Mouse (Mus musculus) adrenal gland, postnatal 36 days (tissue): ENCODE results near the gene Pcsk1n. TPM values are rescaled to one million over a fixed set of nuclear protein-coding genes. Genes with fewer than 3 reads are reported as not detected.
"Not testable (repeated sequence)": the region's sequence is repeated elsewhere in the genome, so short reads cannot be mapped to it uniquely, and the experiment has no call there.

ENCODE experiments used
- DNase-seq, 2 experiments: peaks; one replicate each; pipeline ENCODE4 v3.0.0; 2021; ENCODE audit warnings: mixed read lengths in 1 of 2
- long read RNA-seq, 2 experiments: library from polyadenylated mRNA; stranded (forward); transcript quantifications; one replicate each; pipeline ENCODE4 v2.0.0; 2021; ENCODE audit warnings: borderline sequencing depth in 2 of 2
- total RNA-seq, 2 experiments: library from RNA; stranded (reverse); gene quantifications; 2 replicates each; pipeline ENCODE4 v1.2.3; 2021

The Pcsk1n gene
- total RNA-seq, result 10 to 100 TPM; 28.0 to 39.7 TPM
- long read RNA-seq, experiment 1, transcript Pcsk1n-201 (3 exons, 2,193 nt), result major isoform, 107 of 132 reads
- long read RNA-seq, experiment 1, partial matches to known transcripts, result 25 of 132 reads
- long read RNA-seq, experiment 1, other reads (novel, unspliced or antisense), result 0 of 132 reads
- long read RNA-seq, experiment 2, transcript Pcsk1n-201 (3 exons, 2,193 nt), result major isoform, 111 of 133 reads
- long read RNA-seq, experiment 2, partial matches to known transcripts, result 1 of 133 reads
- long read RNA-seq, experiment 2, other reads (novel, unspliced or antisense), result 21 of 133 reads

DNA sequence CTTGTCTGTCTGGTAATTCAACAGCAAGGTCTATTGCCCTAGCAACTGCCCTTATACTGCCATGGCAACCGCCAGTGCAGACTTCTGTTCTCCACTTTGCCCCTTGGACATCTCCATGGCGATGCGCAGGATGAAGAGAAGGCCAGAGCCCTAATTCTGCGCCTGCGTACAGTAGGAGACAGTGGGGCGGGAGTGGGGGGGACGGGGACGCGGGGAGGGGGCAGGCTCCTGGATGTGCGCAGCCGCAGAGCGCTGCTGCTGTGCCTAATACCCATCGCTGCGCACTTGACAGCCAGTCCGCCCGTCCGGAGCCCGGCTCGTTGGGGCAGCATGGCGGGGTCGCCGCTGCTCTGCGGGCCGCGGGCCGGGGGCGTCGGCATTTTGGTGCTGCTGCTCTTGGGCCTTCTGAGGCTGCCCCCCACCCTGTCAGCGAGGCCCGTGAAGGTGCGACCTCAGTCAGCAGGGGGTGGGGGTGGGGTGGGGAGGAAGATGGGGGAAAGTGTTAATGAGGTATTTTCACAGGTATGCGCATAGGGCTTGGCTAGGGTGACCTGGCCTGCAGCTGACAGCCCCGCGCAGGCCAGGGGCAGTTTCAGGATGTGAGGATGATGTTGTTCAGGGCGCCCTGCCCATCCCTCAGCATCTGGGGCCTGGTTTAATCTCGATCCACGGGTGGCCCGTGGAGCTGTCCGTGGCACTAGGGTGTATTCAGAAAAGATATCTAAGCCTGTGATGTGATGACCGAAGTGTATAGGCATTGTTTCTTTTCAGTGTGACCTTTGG is at the start of gene Pcsk1n:
Pcsk1n (plus strand) TSS at position 222 of the 783 bp plus-strand sequence.
- DNase-seq, result peak in 1 of 2 experiments; percentile 17

- DNase-seq, result no peak
Observed at GRCm38 (mm10) chrX:7869826-7870225, 49.8 kb upstream of the Pcsk1n start.

- peak; percentile 87 to 88 for DNase-seq
Observed at GRCm38 (mm10) chrX:7878007-7878419, 41.6 kb upstream of the Pcsk1n start, which contains the start of gene Pim2. Gene Pim2, plus strand, starts transcription at chrX:7878262.

DNA sequence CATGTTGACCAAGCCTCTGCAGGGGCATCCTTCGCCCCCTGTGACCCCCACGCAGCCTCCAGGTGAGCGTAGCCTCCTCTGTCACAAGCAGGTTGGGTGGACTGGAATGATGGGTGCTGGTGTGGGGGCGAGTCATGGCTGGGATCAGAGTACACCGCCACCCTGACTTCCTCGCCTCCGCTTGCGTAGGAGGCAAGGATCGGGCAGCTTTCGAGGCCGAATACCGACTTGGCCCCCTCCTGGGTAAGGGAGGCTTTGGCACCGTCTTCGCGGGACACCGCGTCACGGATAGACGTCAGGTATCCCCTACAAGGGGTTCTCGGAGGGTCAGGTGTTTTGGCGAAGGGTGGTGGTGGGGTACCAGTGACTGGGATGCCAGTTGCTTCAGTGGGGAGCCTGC is 41.1 kb upstream of the Pcsk1n start:
- peak in 1 of 2 experiments; percentile 33 for DNase-seq

DNA sequence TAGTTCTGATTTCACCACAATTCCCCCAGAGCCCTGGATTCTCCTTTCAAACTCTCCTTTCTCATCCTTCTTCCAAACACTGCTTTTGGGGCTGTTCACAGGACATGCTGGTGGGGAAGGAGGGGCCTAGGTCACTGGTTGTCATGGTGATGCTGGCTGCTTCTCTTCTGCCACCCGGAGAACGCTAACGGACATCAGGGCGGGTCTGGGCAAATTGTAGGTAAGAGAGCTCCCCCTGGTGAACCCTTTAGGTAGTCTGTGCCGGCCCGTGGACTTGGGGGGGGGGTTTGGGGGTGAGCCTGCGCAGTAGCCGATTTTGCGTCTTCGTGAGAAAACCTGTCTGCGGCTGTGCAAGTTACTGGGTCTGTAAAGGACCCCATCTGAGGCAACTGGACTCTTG is 39.8 kb upstream of the Pcsk1n start:
- DNase-seq, result peak; percentile 63 to 73

GRCm38 (mm10) chrX:7883841-7884567 is 35.6 kb upstream of the Pcsk1n start, which contains the start of gene Slc35a2:
Gene Slc35a2, plus strand, starts transcription at chrX:7884028.
- DNase-seq, result peak; percentile 88

DNA sequence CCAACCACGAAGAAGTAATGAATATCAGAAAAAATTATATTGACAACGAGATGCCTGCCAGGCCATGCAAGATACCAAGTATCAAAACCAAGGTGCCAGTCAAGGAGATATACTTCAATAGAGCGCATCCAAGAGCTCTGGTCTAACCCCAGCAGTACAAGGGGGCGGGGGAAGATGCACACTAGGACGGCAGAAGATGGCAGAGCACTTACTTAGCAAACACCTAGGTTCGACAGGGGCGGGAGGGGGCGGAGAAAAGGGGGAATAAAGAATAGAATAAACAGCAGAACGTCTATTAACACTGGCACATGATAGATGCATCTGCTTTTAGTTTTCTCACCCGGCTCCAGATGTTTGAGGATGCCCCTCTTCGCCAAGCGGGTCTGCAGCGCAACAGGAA is 21.4 kb upstream of the Pcsk1n start:
- DNase-seq, result no peak

DNA sequence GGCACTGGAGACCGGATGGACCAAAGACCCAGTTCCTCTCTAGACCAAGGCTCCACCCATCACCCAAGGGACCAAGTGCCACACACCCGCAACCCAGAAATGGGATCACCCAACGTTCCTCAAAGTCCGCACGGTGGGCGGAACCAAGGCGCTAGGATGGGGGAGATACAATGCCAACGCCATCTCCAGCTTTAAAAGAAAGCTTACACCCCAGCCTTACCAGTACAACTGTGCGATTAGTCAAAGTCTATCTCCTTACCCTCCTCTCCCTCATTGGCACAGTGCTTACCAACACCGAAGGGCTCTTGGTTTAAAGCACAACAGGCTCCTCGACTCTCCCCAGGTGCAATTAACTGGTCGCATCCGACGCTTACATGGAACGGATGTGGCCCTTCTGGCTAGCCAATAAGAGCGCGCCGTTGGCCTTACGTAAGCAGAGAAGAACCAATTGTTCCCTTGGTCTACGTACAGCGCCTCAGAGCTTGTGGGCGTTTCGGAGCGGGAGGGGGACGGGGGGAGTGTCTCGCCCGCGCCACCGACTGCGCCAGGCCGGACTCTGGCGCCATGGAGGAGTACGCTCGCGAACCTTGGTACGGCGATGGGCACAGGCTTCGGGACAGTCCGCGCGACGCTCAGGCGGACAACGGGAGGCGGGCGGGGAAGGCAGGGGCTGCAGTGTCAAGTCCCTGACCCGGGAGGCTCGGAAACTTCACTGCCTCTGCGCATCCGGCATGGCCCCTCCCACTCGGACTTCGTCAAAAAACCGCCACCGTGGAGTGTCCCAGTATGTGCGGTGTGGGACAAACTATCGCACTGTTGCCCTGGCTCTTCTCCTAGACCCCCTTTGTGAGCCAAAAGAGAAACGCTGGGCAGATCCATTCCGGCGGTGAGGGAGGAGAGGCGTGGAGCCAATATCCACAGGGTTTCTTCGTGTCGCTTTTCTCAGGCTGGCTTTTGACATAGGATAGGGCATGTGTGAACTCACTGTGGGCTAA is 20.4 kb upstream of the Pcsk1n start, which contains the start of the genes Pqbp1 and Timm17b:
Pqbp1 (minus strand) TSS at position 390 of the 995 bp plus-strand sequence.
Timm17b (plus strand) TSS at position 478 of the 995 bp plus-strand sequence.
- DNase-seq, result peak; percentile 88 to 89

DNA sequence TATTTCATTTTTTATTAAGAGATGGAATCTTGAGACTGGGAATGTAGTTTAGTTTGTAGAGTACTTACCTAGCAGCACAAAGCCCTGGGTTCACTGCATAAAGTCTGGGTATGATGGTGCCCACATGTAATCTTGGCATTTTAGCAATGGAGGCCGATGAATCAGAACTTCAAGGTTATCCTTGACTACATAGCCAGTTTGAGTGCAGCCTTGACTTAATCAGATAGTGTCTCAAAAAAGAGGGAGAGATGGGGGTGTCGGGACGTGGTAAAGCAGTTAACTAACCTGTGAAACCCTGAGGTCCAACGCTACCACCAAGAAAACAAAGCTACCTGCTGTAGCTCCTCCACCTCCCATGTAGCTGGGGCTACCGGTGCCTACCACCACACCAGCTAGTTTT is 15.2 kb upstream of the Pcsk1n start:
- DNase-seq, result peak in 1 of 2 experiments; percentile 18

DNA sequence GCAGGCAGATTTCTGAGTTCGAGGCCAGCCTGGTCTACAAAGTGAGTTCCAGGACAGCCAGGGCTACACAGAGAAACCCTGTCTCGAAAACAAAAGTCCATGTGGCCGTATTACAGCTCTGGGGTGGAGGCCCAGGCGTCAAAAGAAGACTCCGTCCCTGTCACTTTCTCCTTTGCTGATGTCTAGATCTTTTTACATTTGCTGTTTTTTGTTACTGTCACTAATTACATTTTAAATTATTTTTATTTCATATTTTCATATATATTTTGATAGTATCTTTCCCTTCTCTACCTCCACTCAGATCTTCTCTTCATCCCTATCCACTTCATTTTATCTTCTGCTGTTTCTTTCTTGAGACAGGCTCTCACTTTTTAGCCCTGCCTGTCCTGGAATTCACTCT is 11.9 kb upstream of the Pcsk1n start, which contains the start of gene Gm10491:
Gm10491 (minus strand) TSS at position 101 of the 400 bp plus-strand sequence.
- DNase-seq, result no peak

GRCm38 (mm10) chrX:7909242-7909641 is 10.4 kb upstream of the Pcsk1n start, which contains the start of gene Gm10490:
Gene Gm10490, plus strand, starts transcription at chrX:7909542.
- DNase-seq, result not testable (repeated sequence)

- DNase-seq, result peak in 1 of 2 experiments; percentile 29
Observed at GRCm38 (mm10) chrX:7910473-7910872, 9.1 kb upstream of the Pcsk1n start.

GRCm38 (mm10) chrX:7915669-7916068 is 4.0 kb upstream of the Pcsk1n start:
- peak; percentile 44 to 46 for DNase-seq

DNA sequence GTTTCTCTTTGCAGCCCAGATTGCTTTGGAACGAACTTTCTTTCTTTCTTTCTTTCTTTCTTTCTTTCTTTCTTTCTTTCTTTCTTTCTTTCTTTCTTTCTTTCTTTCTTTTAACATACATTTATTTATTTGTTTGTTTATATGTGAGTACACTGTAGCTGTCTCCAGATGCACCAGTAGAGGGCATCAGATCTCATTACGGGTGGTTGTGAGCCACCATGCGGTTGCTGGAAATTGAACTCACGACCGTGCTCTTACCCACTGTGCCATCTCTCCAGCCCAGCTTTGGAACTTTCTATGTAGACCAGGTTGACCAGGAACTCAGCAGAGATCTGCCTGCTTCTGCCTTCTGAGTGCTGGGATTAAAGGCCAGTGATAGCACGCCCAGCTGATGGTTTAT is 1.7 kb upstream of the Pcsk1n start:
- not testable (repeated sequence) for DNase-seq

DNA sequence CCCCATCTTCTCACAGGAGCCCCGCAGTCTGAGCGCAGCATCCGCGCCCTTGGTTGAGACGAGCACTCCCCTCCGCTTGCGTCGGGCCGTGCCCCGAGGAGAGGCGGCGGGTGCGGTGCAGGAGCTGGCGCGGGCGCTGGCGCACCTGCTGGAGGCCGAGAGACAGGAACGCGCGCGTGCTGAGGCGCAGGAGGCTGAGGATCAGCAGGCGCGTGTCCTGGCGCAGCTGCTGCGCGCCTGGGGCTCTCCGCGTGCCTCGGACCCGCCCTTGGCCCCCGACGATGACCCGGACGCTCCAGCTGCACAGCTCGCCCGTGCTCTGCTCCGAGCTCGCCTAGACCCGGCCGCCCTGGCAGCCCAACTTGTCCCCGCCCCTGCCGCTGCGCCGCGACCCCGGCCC is 2.4 kb downstream of the Pcsk1n start:
- peak in 1 of 2 experiments; percentile 19 for DNase-seq

DNA sequence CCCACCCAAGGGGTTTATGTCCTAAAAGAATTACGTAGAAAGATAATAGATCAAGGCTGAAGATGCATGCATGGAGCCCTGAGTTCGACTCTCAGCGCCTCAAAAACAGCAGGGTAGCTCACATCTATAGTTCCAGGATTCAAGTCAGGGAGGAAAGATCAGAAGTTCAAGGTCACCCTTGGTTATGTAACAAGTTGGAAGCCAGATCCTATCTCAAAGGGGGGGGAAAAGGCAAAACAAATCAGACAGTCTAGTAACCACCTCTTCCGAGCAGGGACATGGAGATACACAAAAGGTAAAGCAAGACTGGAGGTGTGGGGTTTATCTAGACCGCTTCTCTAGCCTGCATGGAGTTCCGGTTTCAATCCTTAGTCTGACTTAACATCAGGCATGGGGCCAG is 6.6 kb downstream of the Pcsk1n start:
- no peak for DNase-seq

DNA sequence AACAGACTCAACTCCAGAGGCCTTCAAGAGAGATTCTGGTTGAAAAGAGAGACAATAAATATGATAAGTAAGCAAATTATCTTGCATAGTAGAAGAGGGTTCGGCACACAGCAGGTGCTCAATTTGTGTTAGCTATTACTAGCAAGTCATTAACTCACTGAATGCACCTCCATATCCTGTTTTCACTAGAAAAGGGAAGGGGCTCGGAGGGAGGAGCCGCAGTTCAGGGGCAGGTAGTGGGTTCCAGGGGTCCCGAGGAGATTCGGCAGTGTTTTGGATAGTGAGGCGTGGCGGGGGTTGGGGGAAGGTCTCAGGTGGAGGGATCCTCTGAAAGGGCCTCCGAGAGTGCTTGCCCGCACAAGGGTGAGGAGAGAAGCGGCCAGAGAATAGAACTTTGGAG is 7.5 kb downstream of the Pcsk1n start:
- DNase-seq, result no peak

- no peak for DNase-seq
Observed at GRCm38 (mm10) chrX:7928270-7928790, 8.7 kb downstream of the Pcsk1n start, which contains the start of gene Eras. Gene Eras, minus strand, starts transcription at chrX:7928607.

- no peak for DNase-seq
Observed at GRCm38 (mm10) chrX:7936874-7937273, 17.3 kb downstream of the Pcsk1n start.

DNA sequence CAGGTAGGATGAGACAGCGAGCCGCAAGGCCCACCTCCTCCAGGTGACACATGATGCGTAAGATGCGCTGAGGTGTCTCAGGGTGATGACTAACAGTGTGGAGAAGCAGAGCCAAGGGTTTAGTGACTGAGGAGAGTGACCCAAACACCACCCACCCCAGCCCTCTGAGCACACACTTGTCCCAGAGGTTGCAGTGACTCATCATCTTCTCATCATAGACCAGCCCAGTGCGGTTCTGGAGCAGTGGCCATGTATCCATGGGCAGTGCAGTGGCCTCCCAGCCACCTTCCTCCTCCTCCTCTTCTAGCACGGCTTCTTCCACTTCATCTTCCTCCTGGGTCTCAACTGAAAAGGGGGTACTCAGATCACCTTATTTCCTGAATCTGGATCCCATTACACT is 18.0 kb downstream of the Pcsk1n start:
- DNase-seq, result no peak
